Mouse (Mus musculus) thymus, adult 2 months (tissue): Measurements from ENCODE around the gene Syce1l.

Experiments used
- CTCF ChIP-seq: fragments of 200-500 bp; IDR thresholded peaks from 2 replicates; pipeline ENCODE4 v1.5.1; 2012; ENCODE audit warnings: mild to moderate bottlenecking, control low read depth, low read length, moderate library complexity, borderline replicate concordance; ENCODE audit not compliant: control insufficient read depth, poor library complexity, insufficient read depth; ENCODE audit errors: extremely low read depth
- POLR2A ChIP-seq: fragments of 200-500 bp; IDR thresholded peaks from 2 replicates; pipeline ENCODE4 v1.6.1; 2012; ENCODE audit warnings: mild to moderate bottlenecking, low read length, control low read depth, moderate library complexity; ENCODE audit not compliant: control insufficient read depth, poor library complexity, insufficient read depth; ENCODE audit errors: extremely low read depth

GRCm38 (mm10) chr8:113687889-113688542 is 45.0 kb downstream of the Syce1l start:
- TF ChIP-seq POLR2A = no peak
- no peak for TF ChIP-seq CTCF
